Mouse (Mus musculus) thymus, adult 18-20 months (tissue): Measurements from ENCODE around the gene Fosb.

ENCODE experiments used
- DNase-seq, 2 experiments: peaks; one replicate each; pipeline ENCODE4 v3.0.0; 2022; ENCODE audit warnings: mixed read lengths in 2 of 2

The Fosb gene

GRCm38 (mm10) chr7:19279052-19279451 is 30.8 kb downstream of the Fosb start:
- DNase-seq = no peak

- DNase-seq = no peak
Measured at GRCm38 (mm10) chr7:19276253-19276652, 33.6 kb downstream of the Fosb start.

GRCm38 (mm10) chr7:19272173-19272764 is 37.6 kb downstream of the Fosb start:
- DNase-seq = peak; percentile 75 to 83

- peak; percentile 72 to 84 for DNase-seq
Measured at GRCm38 (mm10) chr7:19271238-19272172, 38.3 kb downstream of the Fosb start, which contains the start of gene Vasp. Vasp (minus strand) TSS chr7:19271817.

- DNase-seq = peak; percentile 41 to 54
Measured at GRCm38 (mm10) chr7:19270509-19271237, 39.2 kb downstream of the Fosb start.

GRCm38 (mm10) chr7:19269721-19270441 is 40.0 kb downstream of the Fosb start:
- peak in 1 of 2 experiments; percentile 35 for DNase-seq

- no peak for DNase-seq
Measured at GRCm38 (mm10) chr7:19268993-19269681, 40.7 kb downstream of the Fosb start.

GRCm38 (mm10) chr7:19267051-19267450 is 42.8 kb downstream of the Fosb start:
- no peak for DNase-seq

- peak; percentile 46 to 63 for DNase-seq
Measured at GRCm38 (mm10) chr7:19265928-19266822, 43.7 kb downstream of the Fosb start.

GRCm38 (mm10) chr7:19265147-19265546 is 44.7 kb downstream of the Fosb start:
- DNase-seq = no peak

GRCm38 (mm10) chr7:19258336-19258735 is 51.5 kb downstream of the Fosb start:
- DNase-seq = no peak

GRCm38 (mm10) chr7:19257390-19258022 is 52.3 kb downstream of the Fosb start:
- peak in 1 of 2 experiments; percentile 33 for DNase-seq

- peak in 1 of 2 experiments; percentile 33 for DNase-seq
Measured at GRCm38 (mm10) chr7:19256567-19256966, 53.3 kb downstream of the Fosb start.

- no peak for DNase-seq
Measured at GRCm38 (mm10) chr7:19255395-19255794, 54.5 kb downstream of the Fosb start.

- DNase-seq = no peak
Measured at GRCm38 (mm10) chr7:19253437-19253836, 56.4 kb downstream of the Fosb start.
